Mouse (Mus musculus) intestine, embryonic 14.5 days (tissue): ENCODE measurements at regions not wholly inside any gene's neighbourhood (a gene's known extent, or its start where the extent isn't known, plus 50 kb on each side); places are given as distances from the start of the nearest gene placed in this dataset.

Experiments used
- ATAC-seq: fragments of 200-750 bp; cut with Nextera tagmentation; replicated peaks from 2 replicates; pipeline ENCODE4 v1.8.0; 2017; ENCODE audit warnings: low read depth, moderate number of reproducible peaks, moderate TSS enrichment, moderate library complexity; ENCODE audit not compliant: low FRiP score, low TSS enrichment
- DNase-seq: peaks from one replicate; pipeline ENCODE4 v3.0.0-alpha.2; 2018; ENCODE audit warnings: low spot score
- H3K27ac ChIP-seq: fragments of 300-500 bp; sonication (generic); 2 replicates; pipeline ENCODE4 v1.5.1; 2014; ENCODE audit warnings: low read depth, mild to moderate bottlenecking, control low read depth
- H3K27me3 ChIP-seq: fragments of 300-500 bp; sonication (generic); replicated peaks from 2 replicates; pipeline ENCODE4 v1.6.1; 2014; ENCODE audit warnings: low read length, control low read depth; ENCODE audit not compliant: control insufficient read depth, insufficient read depth
- H3K36me3 ChIP-seq: fragments of 300-500 bp; sonication (generic); 2 replicates; pipeline ENCODE4 v1.6.1; 2014; ENCODE audit warnings: low read length, control low read depth; ENCODE audit not compliant: control insufficient read depth, insufficient read depth
- H3K4me1 ChIP-seq: fragments of 300-500 bp; sonication (generic); replicated peaks from 2 replicates; pipeline ENCODE4 v1.6.1; 2014; ENCODE audit warnings: low read length, control low read depth, mixed read lengths; ENCODE audit not compliant: control insufficient read depth, insufficient read depth
- H3K4me2 ChIP-seq: fragments of 300-500 bp; sonication (generic); 2 replicates; pipeline ENCODE4 v1.6.1; 2014; ENCODE audit warnings: low read length
- H3K4me3 ChIP-seq: fragments of 300-500 bp; sonication (generic); 2 replicates; pipeline ENCODE4 v1.5.1; 2014; ENCODE audit warnings: low read depth, low read length, control low read depth, mixed read lengths
- H3K9ac ChIP-seq: fragments of 300-500 bp; sonication (generic); 2 replicates; pipeline ENCODE4 v1.6.1; 2014; ENCODE audit warnings: mild to moderate bottlenecking, low read length
- H3K9me3 ChIP-seq: fragments of 300-500 bp; sonication (generic); 2 replicates; pipeline ENCODE4 v1.6.1; 2016; ENCODE audit warnings: low read length, control low read depth; ENCODE audit not compliant: control insufficient read depth
- WGBS: fragments of 180-500 bp; shearing (Covaris S2); extraction: QIAGEN DNeasy Blood & Tissue Kit; methylation state at CpG from one replicate; pipeline ENCODE4 v1.1.7; 2014; 5-methylcytosine and 5-hydroxymethylcytosine counted together

DNA sequence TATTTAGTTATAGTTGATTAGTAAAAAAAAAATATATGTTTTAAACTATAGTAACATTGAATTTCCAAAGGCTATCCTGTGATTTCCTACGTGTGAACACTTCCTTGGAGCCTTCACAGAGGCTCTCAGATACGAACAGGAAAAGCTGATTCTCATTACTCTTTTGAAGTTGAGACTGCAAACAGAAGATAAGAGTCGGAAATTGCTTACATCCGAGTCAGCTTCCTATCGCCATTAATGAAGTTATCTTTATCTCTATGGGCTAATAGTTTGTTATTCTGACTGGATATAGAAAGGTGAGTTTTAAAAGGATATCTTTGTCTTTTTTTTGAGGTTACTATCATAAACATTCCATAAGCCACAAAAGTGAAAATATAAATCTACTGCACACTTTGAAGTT is 212.8 kb downstream of the Trim52 start:
- WGBS = 22% methylated on average over 5 of the region's 5 CpGs
- no peak overlapping the region for H3K4me2 ChIP-seq
- no peaks in the 10 kb centered on the region for H3K27me3 ChIP-seq
- DNase-seq = no peak
- H3K9ac ChIP-seq = no peak overlapping the region
- H3K36me3 ChIP-seq = no peaks in the 10 kb centered on the region
- H3K4me3 ChIP-seq = no peak overlapping the region
- no peak overlapping the region for H3K27ac ChIP-seq
- no peak for ATAC-seq
- no peaks in the 10 kb centered on the region for H3K9me3 ChIP-seq
- H3K4me1 ChIP-seq = 0 out of 2 replicates have a peak, but pooled peaks cover 2% of the 10 kb centered on the region

DNA sequence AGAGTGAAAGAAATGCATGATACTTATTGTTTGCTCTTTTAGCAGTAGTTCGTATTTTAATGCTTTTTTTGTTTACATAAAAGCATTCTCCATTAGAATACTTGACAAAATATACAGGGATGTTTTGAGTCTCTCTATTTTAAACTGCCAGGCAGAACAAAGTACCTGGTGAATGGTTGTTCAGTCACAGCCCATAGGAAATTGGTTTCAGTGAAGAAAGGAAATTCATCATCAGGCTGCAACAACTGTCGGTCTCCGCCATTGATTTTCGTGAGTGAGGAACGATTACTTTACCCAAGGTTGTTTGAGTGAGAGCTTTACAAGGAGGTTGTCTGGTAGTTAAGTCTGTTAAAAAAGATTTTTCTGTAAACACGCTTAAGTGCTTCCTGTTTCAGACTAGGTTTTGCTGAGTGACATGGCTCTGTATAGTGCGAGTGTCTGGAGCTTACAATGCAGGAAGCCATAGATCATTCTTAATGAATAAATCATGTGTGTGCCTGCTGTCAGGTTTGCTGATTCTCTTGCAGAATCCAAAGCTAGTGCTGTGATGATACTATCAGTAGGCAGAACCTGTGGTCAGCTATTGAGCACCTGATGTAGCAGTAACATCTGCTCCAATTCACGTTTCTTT is 221.8 kb downstream of the Trim52 start:
- Histone ChIP-seq H3K4me3 (no peak overlapping the region), H3K27me3 (no peaks in the 10 kb centered on the region), H3K27ac (no peak overlapping the region), H3K9me3 (no peaks in the 10 kb centered on the region), H3K9ac (no peak overlapping the region), H3K36me3 (no peaks in the 10 kb centered on the region), H3K4me1 (no peaks in the 10 kb centered on the region; the same call in 1 of the 2 replicates), H3K4me2 (no peak overlapping the region)
- ATAC-seq (no peak), DNase-seq (no peak)
- 19% methylated on average over 8 of the region's 8 CpGs for WGBS

DNA sequence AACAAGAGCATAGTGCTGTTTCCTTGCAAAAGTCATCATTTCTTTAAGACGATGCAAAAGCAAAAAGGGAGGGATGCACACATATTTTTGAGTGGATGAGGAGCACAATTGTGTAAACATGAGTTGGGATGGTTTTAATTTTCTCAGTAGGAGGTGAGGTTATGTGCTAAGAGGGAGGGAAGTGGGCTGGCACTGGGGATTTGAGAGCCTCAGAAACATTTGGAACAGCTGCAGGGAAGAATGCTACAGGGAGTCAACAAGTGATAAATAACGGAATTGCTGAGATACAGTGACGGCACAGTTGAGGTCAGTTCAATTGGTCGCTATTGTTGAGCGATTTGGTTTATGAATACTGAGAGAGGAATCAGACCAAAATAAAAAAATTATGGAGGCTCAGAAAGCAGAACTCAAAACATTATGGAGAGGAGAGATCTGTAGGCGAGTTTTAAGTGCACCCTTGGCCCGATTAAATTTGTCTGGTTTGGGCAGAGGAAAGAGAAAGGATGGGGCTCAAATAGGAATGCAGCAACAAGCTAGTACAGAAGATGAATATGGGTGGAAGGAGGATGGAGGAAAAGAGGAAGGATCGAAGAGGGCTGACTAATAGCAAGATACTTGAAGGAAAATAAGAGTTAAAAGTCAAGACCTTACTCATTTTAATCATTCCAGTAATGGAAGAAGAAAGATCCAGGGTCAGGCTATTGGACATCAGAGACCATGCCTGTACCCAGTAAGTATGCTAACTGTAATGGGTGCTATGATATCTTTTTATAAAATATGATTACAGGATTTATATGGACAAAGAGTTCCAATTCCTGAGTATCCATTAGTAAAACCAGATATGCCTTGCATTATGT is 259.0 kb downstream of the Trim52 start:
- 48% methylated on average over 8 of the region's 8 CpGs for WGBS
- Histone ChIP-seq H3K4me2 (no peak overlapping the region), H3K9me3 (no peaks in the 10 kb centered on the region), H3K4me3 (no peak overlapping the region), H3K9ac (no peak overlapping the region), H3K27me3 (no peaks in the 10 kb centered on the region), H3K4me1 (no peaks in the 10 kb centered on the region), H3K36me3 (no peaks in the 10 kb centered on the region), H3K27ac (no peak overlapping the region; the same call in 1 of the 2 replicates)
- no peak for DNase-seq
- no peak for ATAC-seq

DNA sequence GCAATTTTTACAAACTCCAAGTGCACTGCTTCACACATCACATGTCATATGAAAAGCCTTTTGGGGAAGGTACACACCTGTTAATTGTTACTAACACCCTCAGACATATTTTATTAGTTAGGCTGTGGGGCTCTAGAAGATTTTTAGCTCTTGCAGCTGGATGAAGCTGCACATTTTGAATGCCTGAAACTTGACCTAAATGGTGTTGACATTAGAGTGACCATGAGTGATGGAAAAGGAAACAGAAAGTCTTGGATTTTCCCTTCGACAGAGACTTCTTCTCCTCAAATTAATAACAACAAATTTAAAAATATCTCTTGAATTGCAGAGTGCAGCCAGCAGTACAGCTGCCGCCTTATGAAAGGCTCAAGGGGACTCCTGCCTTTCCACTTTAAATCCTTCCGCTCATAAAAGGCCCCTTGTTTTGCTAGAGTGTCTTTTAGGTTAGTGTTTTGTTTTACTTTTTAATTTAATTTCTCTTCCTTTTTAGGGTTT is 259.7 kb downstream of the Trim52 start:
- H3K27ac ChIP-seq = no peak overlapping the region; the same call in 1 of the 2 replicates
- no peak for ATAC-seq
- no peak overlapping the region for H3K9ac ChIP-seq
- H3K27me3 ChIP-seq = no peaks in the 10 kb centered on the region
- no peak overlapping the region for H3K4me3 ChIP-seq
- no peaks in the 10 kb centered on the region for H3K9me3 ChIP-seq
- no peak for DNase-seq
- H3K36me3 ChIP-seq = no peaks in the 10 kb centered on the region
- H3K4me2 ChIP-seq = no peak overlapping the region
- no peaks in the 10 kb centered on the region for H3K4me1 ChIP-seq
- WGBS = 31% methylated on average over 3 of the region's 3 CpGs

DNA sequence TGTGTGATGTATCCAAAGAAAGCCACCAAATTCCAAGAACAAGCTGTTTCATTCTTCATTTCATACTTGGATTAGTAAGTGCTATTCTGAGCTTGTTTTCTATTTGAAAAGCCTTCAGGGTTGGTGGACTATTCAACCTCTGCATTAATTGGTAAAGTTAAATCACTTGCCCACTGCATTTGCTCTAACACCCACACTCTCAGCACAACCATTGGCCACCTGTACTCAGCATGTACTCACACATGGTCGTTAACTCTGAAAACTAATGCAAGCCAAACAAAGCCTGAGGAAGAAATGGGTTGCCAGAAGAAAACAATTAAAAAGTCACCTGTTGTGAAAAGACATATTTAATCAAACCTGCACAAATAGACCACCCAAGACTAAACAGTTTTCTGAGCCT is 267.5 kb downstream of the Trim52 start:
- Histone ChIP-seq H3K4me2 (no peak overlapping the region), H3K9ac (no peak overlapping the region), H3K4me3 (no peak overlapping the region), H3K9me3 (no peaks in the 10 kb centered on the region), H3K27me3 (no peaks in the 10 kb centered on the region), H3K27ac (no peak overlapping the region), H3K36me3 (no peaks in the 10 kb centered on the region), H3K4me1 (no peaks in the 10 kb centered on the region)
- 76% methylated on average over 1 of the region's 1 CpGs for WGBS
- DNase-seq (no peak), ATAC-seq (no peak)

DNA sequence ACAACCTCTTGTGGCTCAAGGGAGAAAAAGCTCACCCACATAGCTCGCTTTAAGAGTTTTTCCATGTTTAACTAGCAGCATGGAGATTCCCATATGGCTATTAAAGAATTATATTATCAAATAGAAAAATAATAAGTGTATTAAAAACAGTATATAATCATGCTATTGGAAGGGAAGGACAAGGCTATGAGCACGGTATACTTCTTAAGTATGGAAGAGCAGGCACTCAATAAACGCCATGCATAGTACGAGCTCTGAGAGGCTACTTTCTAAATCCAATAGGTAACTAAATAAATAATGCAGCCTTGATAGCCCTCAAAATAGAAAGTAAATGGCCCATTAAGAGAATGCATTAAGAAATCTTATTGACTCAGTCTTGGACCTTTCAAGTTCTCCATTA is 273.6 kb downstream of the Trim52 start:
- H3K4me2 ChIP-seq = no peak overlapping the region
- no peak overlapping the region for H3K27ac ChIP-seq
- no peak for DNase-seq
- WGBS = 74% methylated on average over 4 of the region's 4 CpGs
- no peak overlapping the region for H3K9ac ChIP-seq
- H3K4me1 ChIP-seq = no peaks in the 10 kb centered on the region
- H3K36me3 ChIP-seq = no peaks in the 10 kb centered on the region
- H3K4me3 ChIP-seq = no peak overlapping the region
- no peak for ATAC-seq
- no peaks in the 10 kb centered on the region for H3K9me3 ChIP-seq
- H3K27me3 ChIP-seq = no peaks in the 10 kb centered on the region

DNA sequence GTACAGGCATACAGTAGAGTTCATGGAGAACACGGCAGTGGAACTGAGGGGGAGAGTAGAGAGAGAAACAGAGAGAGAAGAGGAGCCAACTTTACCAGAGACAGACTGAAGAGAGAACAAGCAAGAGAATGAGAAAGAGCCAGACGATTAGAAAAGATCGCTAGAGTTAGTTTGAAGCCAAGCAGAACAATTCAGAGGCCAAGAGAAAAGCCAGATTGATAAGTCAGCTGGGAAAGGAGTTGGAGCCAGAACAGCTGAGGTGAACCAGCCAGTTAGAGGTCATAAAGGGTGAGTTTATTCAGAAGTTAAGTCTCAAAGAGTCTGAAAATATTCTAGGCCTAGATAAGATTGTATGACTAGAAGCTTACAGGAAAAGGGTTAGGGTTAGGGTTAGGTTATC is 281.7 kb downstream of the Trim52 start:
- Histone ChIP-seq H3K36me3 (no peaks in the 10 kb centered on the region), H3K4me3 (no peak overlapping the region), H3K4me2 (no peak overlapping the region), H3K27ac (no peak overlapping the region), H3K9me3 (no peaks in the 10 kb centered on the region; the same call in 1 of the 2 replicates), H3K27me3 (no peaks in the 10 kb centered on the region), H3K9ac (no peak overlapping the region), H3K4me1 (peaks cover 8% of the 10 kb centered on the region; the same call in 1 of the 2 replicates)
- DNase-seq = no peak
- no peak for ATAC-seq
- WGBS = 66% methylated on average over 3 of the region's 3 CpGs

DNA sequence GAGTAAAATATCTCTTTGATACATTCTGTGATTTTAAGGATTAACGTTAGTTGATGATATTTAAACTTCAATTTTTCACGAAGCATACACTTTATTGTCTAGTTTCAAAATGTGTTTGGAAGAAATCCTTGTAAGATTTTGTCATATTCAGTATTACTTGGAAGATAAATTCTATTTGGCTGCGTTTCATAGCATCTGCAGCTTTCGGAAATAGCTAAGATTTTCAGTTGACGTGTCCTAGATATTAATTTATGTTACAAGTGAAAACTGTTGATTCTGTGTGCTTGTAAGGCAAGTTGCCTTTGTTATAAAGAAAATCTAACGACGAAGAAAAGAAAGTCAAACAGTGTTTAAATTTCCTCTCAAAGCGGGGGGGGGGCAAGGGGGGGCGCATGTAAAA is 284.5 kb downstream of the Trim52 start:
- DNase-seq (no peak), ATAC-seq (no peak)
- H3K4me1 ChIP-seq = peaks cover 8% of the 10 kb centered on the region; the same call in 1 of the 2 replicates
- H3K4me3 ChIP-seq = no peak overlapping the region
- no peaks in the 10 kb centered on the region for H3K36me3 ChIP-seq
- no peaks in the 10 kb centered on the region for H3K27me3 ChIP-seq
- WGBS = 46% methylated on average over 9 of the region's 9 CpGs
- no peak overlapping the region for H3K27ac ChIP-seq
- H3K4me2 ChIP-seq = no peak overlapping the region
- H3K9me3 ChIP-seq = no peaks in the 10 kb centered on the region; the same call in 1 of the 2 replicates
- H3K9ac ChIP-seq = no peak overlapping the region
